Mouse (Mus musculus): ENCODE data around the gene Tmco1. TPM values are rescaled to one million over a fixed set of nuclear protein-coding genes. Genes with fewer than 3 reads are reported as not detected.
"Not testable (repeated sequence)": the region's sequence is repeated elsewhere in the genome, so short reads cannot be mapped to it uniquely, and the experiment has no call there.

The Tmco1 gene
- polyA plus RNA-seq, 1 experiment from 2014 or later: 80.1 TPM

GRCm38 (mm10) chr1:167340910-167341528, 32.8 kb downstream of the Tmco1 start:
- no peaks in the 10 kb centered on the region for H3K36me3 ChIP-seq
- H3K4me1 ChIP-seq: no peaks in the 10 kb centered on the region
- no peak overlapping the region for H3K9ac ChIP-seq (replicated peaks)
- 0 out of 2 replicates have a peak, but pooled peaks have one; percentile 28 for ATAC-seq (ENCODE audit: low FRiP score, low read depth)
- peaks cover 12% of the 10 kb centered on the region for H3K27me3 ChIP-seq
- no peaks in the 10 kb centered on the region for H3K9me3 ChIP-seq
- H3K27ac ChIP-seq (replicated peaks): no peak overlapping the region
- WGBS: 91% methylated on average over 3 of the region's 3 CpGs
- H3K4me3 ChIP-seq: no peak overlapping the region
- no peak overlapping the region for H3K4me2 ChIP-seq (replicated peaks)

- 89% methylated on average over 10 of the region's 10 CpGs for WGBS
- Histone ChIP-seq H3K27me3 (peaks cover 12% of the 10 kb centered on the region), H3K4me1 (no peaks in the 10 kb centered on the region), H3K9ac (replicated peaks) (no peak overlapping the region), H3K4me2 (replicated peaks) (no peak overlapping the region), H3K9me3 (no peaks in the 10 kb centered on the region), H3K4me3 (no peak overlapping the region), H3K27ac (replicated peaks) (no peak overlapping the region), H3K36me3 (no peaks in the 10 kb centered on the region)
- ATAC-seq (ENCODE audit: low FRiP score, low read depth): no peak
Observed at GRCm38 (mm10) chr1:167342831-167343230, 34.7 kb downstream of the Tmco1 start.

GRCm38 (mm10) chr1:167345994-167346520, 37.9 kb downstream of the Tmco1 start:
- ATAC-seq (ENCODE audit: low FRiP score, low read depth); H3K4me3 ChIP-seq; H3K27ac ChIP-seq (replicated peaks); H3K27me3 ChIP-seq; H3K9me3 ChIP-seq; H3K9ac ChIP-seq (replicated peaks); H3K36me3 ChIP-seq; H3K4me1 ChIP-seq; H3K4me2 ChIP-seq (replicated peaks): not testable (repeated sequence)
- 90% methylated on average over 10 of the region's 10 CpGs for WGBS

- not testable (repeated sequence) for H3K27me3 ChIP-seq; H3K9me3 ChIP-seq; H3K4me3 ChIP-seq; H3K36me3 ChIP-seq; ATAC-seq (ENCODE audit: low FRiP score, low read depth); H3K27ac ChIP-seq (replicated peaks); H3K4me1 ChIP-seq; H3K4me2 ChIP-seq (replicated peaks); H3K9ac ChIP-seq (replicated peaks)
- WGBS: 63% methylated on average over 3 of the region's 3 CpGs
Observed at GRCm38 (mm10) chr1:167349206-167349605, 41.0 kb downstream of the Tmco1 start.

GRCm38 (mm10) chr1:167349815-167350596, 41.8 kb downstream of the Tmco1 start, which contains the start of gene Aldh9a1:
TSS of gene Aldh9a1 (plus strand) at chr1:167349991.
- peaks cover 14% of the 10 kb centered on the region for H3K36me3 ChIP-seq
- peak within 1 kb of the TSS; percentile 70 for H3K4me3 ChIP-seq
- under 1% methylated on average over 55 of the region's 55 CpGs for WGBS
- H3K4me1 ChIP-seq: 0 out of 2 replicates have a peak, but pooled peaks cover 3% of the 10 kb centered on the region
- H3K9me3 ChIP-seq: no peaks in the 10 kb centered on the region
- peak within 1 kb of the TSS; percentile 50 for H3K27ac ChIP-seq (replicated peaks)
- H3K9ac ChIP-seq (replicated peaks): peak within 1 kb of the TSS; percentile 76
- peak; percentile 98 for ATAC-seq (ENCODE audit: low FRiP score, low read depth)
- H3K27me3 ChIP-seq: no peaks in the 10 kb centered on the region
- H3K4me2 ChIP-seq (replicated peaks): peak within 1 kb of the TSS; percentile 87

GRCm38 (mm10) chr1:167350597-167351415, 42.6 kb downstream of the Tmco1 start:
- ATAC-seq (ENCODE audit: low FRiP score, low read depth): no peak; the same call in 1 of the 2 replicates
- H3K27me3 ChIP-seq: no peaks in the 10 kb centered on the region
- H3K9me3 ChIP-seq: no peaks in the 10 kb centered on the region
- WGBS: 39% methylated on average over 13 of the region's 13 CpGs
- peak overlapping the region; percentile 87 for H3K4me2 ChIP-seq (replicated peaks)
- H3K9ac ChIP-seq (replicated peaks): peak overlapping the region; percentile 76
- 0 out of 2 replicates have a peak, but pooled peaks cover 3% of the 10 kb centered on the region for H3K4me1 ChIP-seq
- peak overlapping the region; percentile 50 for H3K27ac ChIP-seq (replicated peaks)
- peak overlapping the region; percentile 70 for H3K4me3 ChIP-seq
- H3K36me3 ChIP-seq: peaks cover 14% of the 10 kb centered on the region

GRCm38 (mm10) chr1:167352403-167352802, 44.2 kb downstream of the Tmco1 start:
- H3K4me2 ChIP-seq (replicated peaks): no peak overlapping the region
- no peak for ATAC-seq (ENCODE audit: low FRiP score, low read depth)
- H3K9ac ChIP-seq (replicated peaks): no peak overlapping the region
- H3K27ac ChIP-seq (replicated peaks): no peak overlapping the region
- H3K4me3 ChIP-seq: no peak overlapping the region
- H3K27me3 ChIP-seq: no peaks in the 10 kb centered on the region
- WGBS: 94% methylated on average over 14 of the region's 14 CpGs
- 0 out of 2 replicates have a peak, but pooled peaks cover 3% of the 10 kb centered on the region for H3K4me1 ChIP-seq
- no peaks in the 10 kb centered on the region for H3K9me3 ChIP-seq
- peaks cover 21% of the 10 kb centered on the region for H3K36me3 ChIP-seq

GRCm38 (mm10) chr1:167357387-167357786, 49.2 kb downstream of the Tmco1 start:
- peaks cover 38% of the 10 kb centered on the region for H3K36me3 ChIP-seq
- no peak overlapping the region for H3K4me2 ChIP-seq (replicated peaks)
- ATAC-seq (ENCODE audit: low FRiP score, low read depth): no peak
- no peaks in the 10 kb centered on the region for H3K27me3 ChIP-seq
- no peak overlapping the region for H3K27ac ChIP-seq (replicated peaks)
- no peak overlapping the region for H3K9ac ChIP-seq (replicated peaks)
- H3K4me1 ChIP-seq: no peaks in the 10 kb centered on the region
- WGBS: 96% methylated on average over 9 of the region's 9 CpGs
- no peak overlapping the region for H3K4me3 ChIP-seq
- no peaks in the 10 kb centered on the region for H3K9me3 ChIP-seq

GRCm38 (mm10) chr1:167358731-167359130, 50.6 kb downstream of the Tmco1 start:
- Histone ChIP-seq H3K27me3 (no peaks in the 10 kb centered on the region), H3K4me2 (replicated peaks) (no peak overlapping the region), H3K4me3 (no peak overlapping the region), H3K4me1 (no peaks in the 10 kb centered on the region), H3K36me3 (peaks cover 36% of the 10 kb centered on the region), H3K9ac (replicated peaks) (no peak overlapping the region), H3K27ac (replicated peaks) (no peak overlapping the region), H3K9me3 (no peaks in the 10 kb centered on the region)
- ATAC-seq (ENCODE audit: low FRiP score, low read depth): no peak
- WGBS: 92% methylated on average over 9 of the region's 9 CpGs

GRCm38 (mm10) chr1:167360268-167360667, 52.1 kb downstream of the Tmco1 start:
- Histone ChIP-seq H3K4me3 (no peak overlapping the region), H3K36me3 (peaks cover 24% of the 10 kb centered on the region)

GRCm38 (mm10) chr1:167362819-167363218, 54.6 kb downstream of the Tmco1 start:
- Histone ChIP-seq H3K36me3 (peaks cover 33% of the 10 kb centered on the region), H3K4me3 (no peak overlapping the region), H3K27me3 (no peaks in the 10 kb centered on the region), H3K9me3 (no peaks in the 10 kb centered on the region), H3K27ac (replicated peaks) (no peak overlapping the region), H3K4me2 (replicated peaks) (no peak overlapping the region), H3K4me1 (no peaks in the 10 kb centered on the region), H3K9ac (replicated peaks) (no peak overlapping the region)
- WGBS: 85% methylated on average over 4 of the region's 4 CpGs
- no peak for ATAC-seq (ENCODE audit: low FRiP score, low read depth)

More at GRCm38 (mm10) chr1:167360268-167360667, 52.1 kb downstream of the Tmco1 start:
- H3K27me3 ChIP-seq: no peaks in the 10 kb centered on the region
- WGBS: 49% methylated on average over 4 of the region's 4 CpGs
- H3K9ac ChIP-seq (replicated peaks): no peak overlapping the region
- H3K27ac ChIP-seq (replicated peaks): no peak overlapping the region
- no peaks in the 10 kb centered on the region for H3K9me3 ChIP-seq
- H3K4me1 ChIP-seq: no peaks in the 10 kb centered on the region
- ATAC-seq (ENCODE audit: low FRiP score, low read depth): no peak
- no peak overlapping the region for H3K4me2 ChIP-seq (replicated peaks)
